Mouse (Mus musculus) cerebral cortex, adult 2 months (tissue): ENCODE measurements around the gene Lhx6.

Source experiments
- whole genome bisulfite sequencing: fragments of 180-500 bp; shearing (Covaris S2); methylation state at CpG from one replicate; pipeline ENCODE4 v1.1.7; 2018; 5-methylcytosine and 5-hydroxymethylcytosine counted together

The Lhx6 gene

DNA sequence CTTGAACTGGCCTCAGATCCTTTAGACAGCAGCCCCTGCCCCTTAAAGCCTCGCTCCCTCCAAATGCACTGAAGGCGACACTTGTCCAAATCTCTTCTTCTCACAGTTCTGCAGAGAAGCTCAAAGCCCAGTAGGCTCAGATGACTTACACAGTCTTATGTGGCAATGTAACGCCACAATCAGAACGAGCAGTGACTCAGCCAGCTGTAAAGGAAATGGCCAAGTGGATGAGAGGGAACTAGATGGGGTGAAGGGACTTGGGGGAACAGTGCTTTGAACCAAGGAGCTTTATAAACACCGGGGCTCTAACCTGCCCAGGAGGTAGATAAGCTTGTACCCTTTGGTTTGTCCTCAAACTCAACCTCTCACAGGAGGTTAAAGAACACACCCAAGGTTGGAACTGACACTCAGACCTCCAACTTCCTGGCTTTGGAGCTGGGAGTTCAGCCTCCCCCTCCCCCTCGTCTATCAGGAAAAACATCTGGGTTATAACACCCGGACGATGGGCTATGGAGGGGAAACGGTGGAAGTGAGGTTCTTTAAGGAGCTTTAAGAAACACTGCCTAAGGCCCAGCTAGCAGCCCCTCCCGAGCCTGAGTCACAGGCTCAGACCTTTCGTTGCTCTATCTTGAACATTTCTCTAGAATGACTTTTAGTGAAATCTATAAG is 69.7 kb downstream of the Lhx6 start:
- 79% methylated on average over 11 of the region's 11 CpGs for WGBS

DNA sequence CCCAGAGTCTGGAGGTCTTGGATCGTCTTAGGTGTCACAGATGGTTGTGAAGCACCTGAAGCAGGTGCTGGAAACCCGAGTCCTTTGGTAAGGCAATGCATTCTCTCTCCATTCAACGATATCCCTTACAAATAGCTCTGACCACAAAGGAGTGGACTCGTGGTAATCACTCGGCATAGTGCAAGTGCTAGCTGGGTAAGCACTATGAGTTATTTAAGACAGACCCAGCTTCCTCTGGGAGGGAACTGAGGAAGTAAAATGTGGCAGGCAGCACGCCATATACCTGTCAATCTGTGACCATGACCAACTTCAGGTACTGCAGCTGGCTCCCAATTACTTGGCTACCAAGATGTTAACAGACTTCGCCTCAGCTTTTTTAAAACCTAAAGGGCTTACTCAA is 70.3 kb downstream of the Lhx6 start:
- WGBS = 93% methylated on average over 7 of the region's 7 CpGs

DNA sequence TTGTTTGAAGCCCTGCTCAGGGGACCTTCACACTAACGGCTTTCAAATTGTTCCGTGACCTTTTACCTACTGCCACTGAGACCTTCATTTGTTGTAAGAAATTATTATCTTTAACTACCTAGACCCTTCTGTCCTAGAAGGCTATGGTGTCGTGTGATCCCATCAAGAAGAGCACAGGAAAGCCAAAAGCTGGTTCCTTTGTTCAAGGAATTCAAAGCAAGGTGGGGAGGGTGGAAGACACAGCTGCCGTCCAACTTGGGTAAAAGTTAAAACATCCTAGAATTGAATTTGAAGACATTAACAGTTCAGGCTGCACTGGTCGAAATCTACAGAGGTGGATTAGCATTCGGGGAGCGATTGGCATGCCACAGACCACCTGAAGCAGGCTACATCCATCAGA is 71.2 kb downstream of the Lhx6 start:
- whole genome bisulfite sequencing = 76% methylated on average over 7 of the region's 7 CpGs

DNA sequence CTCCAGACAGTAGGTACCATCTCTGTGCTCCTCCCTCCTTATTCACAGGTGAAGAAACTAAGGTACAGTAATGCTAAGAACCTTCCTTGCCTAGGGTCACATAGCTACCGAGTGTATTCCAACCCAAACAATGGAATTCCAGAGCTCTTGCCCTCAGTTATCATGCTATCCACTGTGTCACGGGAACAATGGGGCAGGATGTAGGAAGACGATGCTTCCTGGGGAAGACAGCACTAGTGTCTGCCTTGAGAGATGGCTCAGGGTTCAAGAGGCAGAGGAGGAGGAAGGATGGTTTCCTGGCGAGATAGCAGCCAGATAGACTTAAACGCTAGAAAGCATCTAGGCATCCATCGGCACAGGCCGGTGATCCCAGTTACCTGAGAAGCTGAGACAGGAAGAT is 72.3 kb downstream of the Lhx6 start:
- 81% methylated on average over 7 of the region's 7 CpGs for WGBS
